Mouse (Mus musculus) limb, embryonic 15.5 days (tissue): ENCODE data around the gene Atxn2. TPM values are rescaled to one million over a fixed set of nuclear protein-coding genes. Genes with fewer than 3 reads are reported as not detected.
A peak's percentile ranks its signal among the peaks of the same experiment; 100 is the strongest.
"Not testable (repeated sequence)": the region's sequence is repeated elsewhere in the genome, so short reads cannot be mapped to it uniquely, and the experiment has no call there.

Experiments used
- ATAC-seq: fragments of 200-750 bp; cut with Nextera tagmentation; 2 replicates; pipeline ENCODE4 v1.8.0; 2017; ENCODE audit warnings: low read depth, moderate TSS enrichment; ENCODE audit not compliant: insufficient number of reproducible peaks, low FRiP score, low TSS enrichment
- H3K27ac ChIP-seq: fragments of 300-500 bp; sonication (generic); 2 replicates; pipeline ENCODE4 v1.5.1; 2015; ENCODE audit warnings: moderate library complexity, mild to moderate bottlenecking, inconsistent platforms
- H3K27me3 ChIP-seq: fragments of 300-500 bp; sonication (generic); 2 replicates; pipeline ENCODE4 v1.6.1; 2015; ENCODE audit warnings: inconsistent platforms
- H3K36me3 ChIP-seq: fragments of 300-500 bp; sonication (generic); 2 replicates; pipeline ENCODE4 v1.6.1; 2015; ENCODE audit warnings: inconsistent platforms
- H3K4me1 ChIP-seq: fragments of 300-500 bp; sonication (generic); 2 replicates; pipeline ENCODE4 v1.6.1; 2015; ENCODE audit warnings: inconsistent platforms
- H3K4me2 ChIP-seq: fragments of 300-500 bp; sonication (generic); 2 replicates; pipeline ENCODE4 v1.6.1; 2015; ENCODE audit warnings: mild to moderate bottlenecking, inconsistent platforms
- H3K4me3 ChIP-seq: fragments of 300-500 bp; sonication (generic); 2 replicates; pipeline ENCODE4 v1.5.1; 2015; ENCODE audit warnings: mild to moderate bottlenecking, inconsistent platforms
- H3K9ac ChIP-seq: fragments of 300-500 bp; sonication (generic); 2 replicates; pipeline ENCODE4 v1.6.1; 2015; ENCODE audit warnings: inconsistent platforms
- H3K9me3 ChIP-seq: fragments of 300-500 bp; sonication (generic); 2 replicates; pipeline ENCODE4 v1.6.1; 2016; ENCODE audit warnings: inconsistent platforms
- WGBS: fragments of 180-500 bp; shearing (Covaris S2); methylation state at CpG from one replicate; pipeline ENCODE4 v1.1.7; 2015; 5-methylcytosine and 5-hydroxymethylcytosine counted together
- polyA plus RNA-seq: library from polyadenylated mRNA; unstranded; fragments of >200 nt; fragmentation: Nextera tagmentation; extraction: Ambion mirVana; gene quantifications from 2 replicates; pipeline ENCODE4 v1.2.1, GENCODE M21; 2015

Atxn2 gene
- polyA plus RNA-seq, 1 experiment from 2014 or later = 49.4 TPM

DNA sequence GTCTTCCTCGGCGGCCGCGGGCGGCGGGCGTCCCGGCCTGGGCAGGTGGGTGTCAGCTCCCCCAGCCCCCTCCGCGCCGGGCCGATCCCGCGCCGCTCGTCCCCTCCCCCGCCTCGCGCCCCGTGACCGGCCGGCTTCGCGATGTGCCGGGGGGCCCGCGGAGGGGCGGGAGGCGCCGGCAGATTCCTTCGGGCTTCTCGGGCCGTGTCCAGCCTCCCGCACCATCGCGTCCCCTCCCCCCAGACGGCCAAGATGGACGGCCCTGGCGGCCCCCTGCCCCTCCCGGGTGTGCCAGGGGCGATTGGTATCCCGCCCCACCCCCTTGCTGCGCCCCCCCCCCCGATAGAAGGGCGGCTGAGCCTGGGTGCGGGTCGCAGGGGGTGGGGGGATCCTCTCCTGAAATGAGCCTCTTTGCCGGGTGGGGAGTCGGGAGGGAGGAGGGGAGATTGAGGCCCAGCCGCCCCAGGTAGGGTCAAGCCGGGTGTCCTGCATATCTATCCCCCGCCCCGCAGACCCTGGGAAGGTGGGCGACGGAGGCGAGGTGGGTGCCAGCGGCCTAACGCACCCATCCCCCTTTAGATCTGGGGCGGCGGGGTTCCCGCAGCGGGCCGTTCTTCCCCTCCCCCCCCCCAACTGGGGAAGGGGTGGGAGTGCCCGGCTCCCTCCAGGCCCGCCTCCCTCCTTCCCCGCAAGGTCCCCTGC lies 1.2 kb downstream of the Atxn2 start:
- peak overlapping the region; percentile 97 for H3K4me3 ChIP-seq

DNA sequence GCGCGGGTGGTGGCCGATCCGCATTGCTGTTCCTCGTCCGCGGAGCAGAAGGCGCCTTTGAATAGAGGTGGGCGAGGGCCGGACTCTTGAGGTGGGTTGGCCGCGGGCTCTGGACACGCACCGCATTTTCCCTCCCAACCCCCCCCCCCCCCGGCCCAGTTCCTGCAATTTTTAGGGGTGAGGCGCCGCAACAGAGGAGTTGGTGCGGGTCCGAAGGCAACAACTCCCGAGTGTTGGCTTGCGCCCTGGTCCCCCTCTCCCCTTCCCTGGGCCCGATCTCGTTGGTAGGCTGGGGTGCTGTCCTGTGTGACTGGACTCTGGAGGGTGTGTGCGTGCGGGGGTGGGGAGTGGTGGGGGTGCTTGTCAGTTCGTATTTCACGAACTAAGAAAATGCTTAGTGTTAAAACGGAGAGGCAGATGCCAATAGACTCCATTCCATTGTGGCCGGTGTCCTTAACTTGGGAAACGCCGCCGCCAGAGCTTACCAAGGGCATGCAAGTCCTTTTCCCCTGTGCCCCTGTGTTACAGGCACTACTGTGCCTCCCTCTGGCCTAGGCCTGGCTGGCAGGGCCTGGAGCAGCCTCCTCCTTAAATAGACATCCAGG lies 1.9 kb downstream of the Atxn2 start:
- Histone ChIP-seq H3K9me3 (no peaks in the 10 kb centered on the region), H3K4me3 (peak overlapping the region; percentile 97), H3K9ac (peak overlapping the region; percentile 85), H3K36me3 (no peaks in the 10 kb centered on the region; the same call in 1 of the 2 replicates), H3K4me2 (peak overlapping the region; percentile 67), H3K27ac (peak overlapping the region; percentile 96), H3K27me3 (no peaks in the 10 kb centered on the region), H3K4me1 (peaks cover 27% of the 10 kb centered on the region)
- 0% methylated on average over 28 of the region's 32 CpGs for WGBS
- ATAC-seq = peak; percentile 49; the same call in 1 of the 2 replicates

More for the DNA sequence above, 1.2 kb downstream of the Atxn2 start:
- Histone ChIP-seq H3K27me3 (no peaks in the 10 kb centered on the region), H3K4me1 (peaks cover 27% of the 10 kb centered on the region), H3K27ac (peak overlapping the region; percentile 96), H3K4me2 (peak overlapping the region; percentile 67), H3K9me3 (no peaks in the 10 kb centered on the region), H3K36me3 (no peaks in the 10 kb centered on the region; the same call in 1 of the 2 replicates), H3K9ac (peak overlapping the region; percentile 85)
- ATAC-seq = peak; percentile 50
- WGBS = under 1% methylated on average over 55 of the region's 66 CpGs

GRCm38 (mm10) chr5:121714331-121714730 lies 3.2 kb downstream of the Atxn2 start:
- Histone ChIP-seq H3K4me1 (peaks cover 27% of the 10 kb centered on the region), H3K4me3 (no peak overlapping the region), H3K9ac (no peak overlapping the region), H3K9me3 (no peaks in the 10 kb centered on the region), H3K4me2 (no peak overlapping the region; the same call in 1 of the 2 replicates), H3K36me3 (no peaks in the 10 kb centered on the region; the same call in 1 of the 2 replicates), H3K27ac (no peak overlapping the region), H3K27me3 (no peaks in the 10 kb centered on the region)
- no peak for ATAC-seq
- WGBS = 72% methylated on average over 1 of the region's 1 CpGs

- H3K4me1 ChIP-seq = peaks cover 27% of the 10 kb centered on the region
Measured at GRCm38 (mm10) chr5:121714928-121715327, 3.8 kb downstream of the Atxn2 start.

DNA sequence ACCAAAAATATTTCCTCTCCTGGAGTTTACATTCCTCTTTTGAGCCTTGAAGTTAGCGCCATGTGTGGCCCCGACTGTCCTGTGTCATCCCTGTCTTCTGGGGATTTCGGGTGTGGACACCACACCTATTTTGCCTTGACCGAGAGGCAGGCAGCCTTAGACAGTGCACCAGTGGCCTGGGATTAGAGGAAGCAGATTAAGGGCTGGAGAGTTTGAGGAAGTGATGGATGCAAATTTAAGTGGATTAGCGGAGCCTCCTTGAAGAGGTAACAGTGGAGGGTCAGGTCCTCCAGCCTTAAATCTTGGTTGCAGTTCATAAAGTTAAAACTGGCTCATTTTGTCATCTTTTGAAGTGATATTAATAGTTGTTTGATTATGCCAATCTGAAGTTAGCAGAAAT lies 7.3 kb downstream of the Atxn2 start:
- Histone ChIP-seq H3K4me3 (no peak overlapping the region), H3K27ac (no peak overlapping the region), H3K27me3 (no peaks in the 10 kb centered on the region), H3K36me3 (no peaks in the 10 kb centered on the region; the same call in 1 of the 2 replicates), H3K4me2 (no peak overlapping the region), H3K9ac (no peak overlapping the region), H3K9me3 (no peaks in the 10 kb centered on the region), H3K4me1 (peaks cover 27% of the 10 kb centered on the region)
- ATAC-seq = no peak
- 80% methylated on average over 5 of the region's 5 CpGs for WGBS

More at GRCm38 (mm10) chr5:121714928-121715327, 3.8 kb downstream of the Atxn2 start:
- WGBS = 61% methylated on average over 6 of the region's 6 CpGs
- no peak overlapping the region for H3K4me3 ChIP-seq
- H3K27ac ChIP-seq = no peak overlapping the region
- H3K27me3 ChIP-seq = no peaks in the 10 kb centered on the region
- no peaks in the 10 kb centered on the region for H3K9me3 ChIP-seq
- H3K36me3 ChIP-seq = no peaks in the 10 kb centered on the region; the same call in 1 of the 2 replicates
- ATAC-seq = no peak
- H3K9ac ChIP-seq = no peak overlapping the region
- H3K4me2 ChIP-seq = no peak overlapping the region

DNA sequence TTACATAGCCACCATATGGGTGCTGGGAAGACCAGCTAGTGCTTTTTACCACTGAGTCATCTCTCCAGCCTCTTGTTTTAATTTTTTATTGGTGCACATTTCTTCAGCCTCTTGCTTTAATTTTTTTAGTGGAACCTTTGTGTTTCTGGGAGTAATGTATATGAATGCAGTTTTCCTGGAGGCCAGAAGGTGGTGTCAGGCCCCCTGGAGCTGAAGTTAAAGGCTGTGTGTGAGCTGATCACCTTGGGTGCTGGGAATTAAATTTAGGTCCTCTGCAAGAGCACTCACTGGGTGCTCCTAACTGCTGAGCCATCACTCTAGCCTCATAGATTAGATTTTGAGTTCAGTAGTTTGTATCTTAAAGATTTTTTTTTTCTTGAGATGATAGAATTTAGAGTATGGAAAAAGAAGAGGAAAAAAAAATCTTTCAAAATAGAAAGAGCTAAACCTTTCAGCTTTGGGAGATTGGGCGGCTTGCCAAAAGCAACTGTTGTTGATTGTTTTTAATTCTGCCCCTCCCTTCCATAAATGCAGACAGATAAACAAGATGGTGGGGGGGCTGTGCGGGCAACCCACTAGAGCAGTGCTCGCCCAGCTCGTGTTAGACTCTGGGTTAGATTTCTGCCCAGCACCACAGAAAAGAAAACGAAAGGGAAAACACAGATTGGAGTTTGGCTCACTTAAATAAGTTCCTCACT lies 9.9 kb downstream of the Atxn2 start:
- H3K4me2 ChIP-seq = no peak overlapping the region
- H3K36me3 ChIP-seq = no peaks in the 10 kb centered on the region; the same call in 1 of the 2 replicates
- no peak overlapping the region for H3K27ac ChIP-seq
- ATAC-seq = no peak
- H3K4me1 ChIP-seq = peaks cover 6% of the 10 kb centered on the region; the same call in 1 of the 2 replicates
- H3K9ac ChIP-seq = no peak overlapping the region
- no peaks in the 10 kb centered on the region for H3K9me3 ChIP-seq
- no peaks in the 10 kb centered on the region for H3K27me3 ChIP-seq
- H3K4me3 ChIP-seq = no peak overlapping the region
- WGBS = 90% methylated on average over 5 of the region's 5 CpGs

DNA sequence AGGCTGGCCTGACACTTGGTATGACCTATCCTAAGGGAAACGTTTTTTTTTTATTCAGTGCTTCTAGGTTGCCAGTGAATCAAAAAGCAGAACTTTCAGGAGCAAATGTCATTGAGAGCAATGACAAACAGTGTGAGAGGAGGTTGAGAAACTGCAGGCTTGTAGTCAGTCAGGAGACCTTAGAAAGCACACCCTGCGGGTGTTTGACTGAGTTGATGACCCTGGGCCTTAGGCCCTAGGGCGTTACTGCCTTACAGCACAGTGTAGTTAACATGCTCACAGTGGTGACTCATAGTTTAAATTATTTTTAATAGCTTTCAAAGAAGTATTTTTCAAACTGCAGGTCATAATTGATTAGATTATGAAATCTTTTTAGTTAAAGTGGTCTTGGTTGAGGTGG lies 10.7 kb downstream of the Atxn2 start:
- Histone ChIP-seq H3K9ac (no peak overlapping the region), H3K4me2 (no peak overlapping the region), H3K4me1 (peaks cover 6% of the 10 kb centered on the region; the same call in 1 of the 2 replicates), H3K36me3 (no peaks in the 10 kb centered on the region; the same call in 1 of the 2 replicates), H3K27me3 (no peaks in the 10 kb centered on the region), H3K9me3 (no peaks in the 10 kb centered on the region), H3K27ac (no peak overlapping the region), H3K4me3 (no peak overlapping the region)
- WGBS = 62% methylated on average over 3 of the region's 3 CpGs
- no peak for ATAC-seq

- WGBS = 85% methylated on average over 1 of the region's 1 CpGs
- Histone ChIP-seq H3K9me3 (no peaks in the 10 kb centered on the region), H3K9ac (no peak overlapping the region), H3K36me3 (peaks cover 4% of the 10 kb centered on the region; the same call in 1 of the 2 replicates), H3K4me2 (no peak overlapping the region), H3K4me1 (peaks cover 6% of the 10 kb centered on the region; the same call in 1 of the 2 replicates), H3K27ac (no peak overlapping the region), H3K27me3 (no peaks in the 10 kb centered on the region), H3K4me3 (no peak overlapping the region)
- no peak for ATAC-seq
Measured at GRCm38 (mm10) chr5:121724678-121725077, 13.5 kb downstream of the Atxn2 start.

- Histone ChIP-seq H3K4me2 (no peak overlapping the region), H3K4me1 (no peaks in the 10 kb centered on the region)
Measured at GRCm38 (mm10) chr5:121730057-121730456, 18.9 kb downstream of the Atxn2 start.

DNA sequence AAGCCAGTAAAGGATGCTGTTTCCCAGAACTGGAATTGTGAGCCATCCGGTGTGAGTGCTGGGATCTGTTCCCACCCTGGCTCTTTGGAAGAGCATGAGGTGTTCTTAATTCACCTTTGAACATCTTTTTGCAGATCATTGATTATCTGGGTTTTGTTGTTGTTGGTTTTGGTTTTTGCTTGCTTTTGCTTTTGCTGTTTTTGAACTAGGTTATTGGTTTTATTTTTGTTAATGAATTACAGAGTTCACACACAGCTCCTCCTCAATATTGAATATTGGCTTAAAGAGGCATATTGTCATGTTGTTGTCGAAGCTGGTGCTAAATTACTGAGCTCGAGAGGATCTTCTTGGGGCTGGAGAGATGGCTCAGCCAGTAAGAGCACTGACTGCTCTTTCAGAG lies 25.5 kb downstream of the Atxn2 start:
- ATAC-seq = no peak

More at GRCm38 (mm10) chr5:121730057-121730456, 18.9 kb downstream of the Atxn2 start:
- ATAC-seq = no peak
- no peak overlapping the region for H3K9ac ChIP-seq
- H3K36me3 ChIP-seq = peaks cover 9% of the 10 kb centered on the region
- no peak overlapping the region for H3K4me3 ChIP-seq
- H3K27me3 ChIP-seq = no peaks in the 10 kb centered on the region
- 93% methylated on average over 2 of the region's 2 CpGs for WGBS
- H3K27ac ChIP-seq = no peak overlapping the region
- H3K9me3 ChIP-seq = no peaks in the 10 kb centered on the region

GRCm38 (mm10) chr5:121738162-121738561 lies 27.0 kb downstream of the Atxn2 start:
- not testable (repeated sequence) for H3K27ac ChIP-seq, ATAC-seq, H3K9me3 ChIP-seq, H3K9ac ChIP-seq, H3K27me3 ChIP-seq, H3K4me1 ChIP-seq, H3K36me3 ChIP-seq, H3K4me2 ChIP-seq, H3K4me3 ChIP-seq
- WGBS = 86% methylated on average over 2 of the region's 2 CpGs

More for the DNA sequence above, 25.5 kb downstream of the Atxn2 start:
- no peaks in the 10 kb centered on the region for H3K4me1 ChIP-seq
- H3K4me3 ChIP-seq = no peak overlapping the region
- peaks cover 5% of the 10 kb centered on the region; the same call in 1 of the 2 replicates for H3K36me3 ChIP-seq
- H3K4me2 ChIP-seq = no peak overlapping the region
- no peaks in the 10 kb centered on the region for H3K9me3 ChIP-seq
- H3K27me3 ChIP-seq = no peaks in the 10 kb centered on the region
- WGBS = 92% methylated on average over 3 of the region's 3 CpGs
- no peak overlapping the region for H3K27ac ChIP-seq
- H3K9ac ChIP-seq = no peak overlapping the region
